Mouse (Mus musculus) lung, embryonic 14.5 days (tissue): ENCODE measurements at regions not wholly inside any gene's neighbourhood (a gene's known extent, or its start where the extent isn't known, plus 50 kb on each side); places are given as distances from the start of the nearest gene placed in this dataset.

Experiments used
- ATAC-seq: fragments of 200-750 bp; cut with Nextera tagmentation; 2 replicates; pipeline ENCODE4 v1.8.0; 2017; ENCODE audit warnings: mild to moderate bottlenecking, moderate TSS enrichment, moderate library complexity; ENCODE audit not compliant: insufficient read depth
- DNase-seq: peaks from one replicate; pipeline ENCODE4 v3.0.0-alpha.2; 2015
- H3K27ac ChIP-seq: fragments of 300-500 bp; sonication (generic); 2 replicates; pipeline ENCODE4 v1.5.1; 2014; ENCODE audit warnings: low read depth, mild to moderate bottlenecking, moderate library complexity
- H3K27me3 ChIP-seq: fragments of 300-500 bp; sonication (generic); 2 replicates; pipeline ENCODE4 v1.6.1; 2014; ENCODE audit warnings: low read length, control low read depth; ENCODE audit not compliant: insufficient read depth
- H3K36me3 ChIP-seq: fragments of 300-500 bp; sonication (generic); 2 replicates; pipeline ENCODE4 v1.6.1; 2014; ENCODE audit warnings: control low read depth; ENCODE audit not compliant: insufficient read depth
- H3K4me1 ChIP-seq: fragments of 300-500 bp; sonication (generic); 2 replicates; pipeline ENCODE4 v1.6.1; 2014; ENCODE audit warnings: antibody characterized with exemption, control low read depth; ENCODE audit not compliant: insufficient read depth
- H3K4me2 ChIP-seq: fragments of 300-500 bp; sonication (generic); 2 replicates; pipeline ENCODE4 v1.6.1; 2014; ENCODE audit warnings: mild to moderate bottlenecking
- H3K4me3 ChIP-seq: fragments of 300-500 bp; sonication (generic); 2 replicates; pipeline ENCODE4 v1.5.1; 2014; ENCODE audit warnings: low read depth, low read length
- H3K9ac ChIP-seq: fragments of 300-500 bp; sonication (generic); 2 replicates; pipeline ENCODE4 v1.6.1; 2014
- H3K9me3 ChIP-seq: fragments of 300-500 bp; sonication (generic); 2 replicates; pipeline ENCODE4 v1.6.1; 2016; ENCODE audit warnings: low read depth, low read length, control low read depth
- CTCF ChIP-seq: IDR thresholded peaks from 2 replicates; pipeline ENCODE4 v1.5.1; 2016; ENCODE audit warnings: antibody characterized with exemption, low read depth
- WGBS: fragments of 180-500 bp; shearing (Covaris S2); extraction: QIAGEN DNeasy Blood & Tissue Kit; methylation state at CpG from one replicate; pipeline ENCODE4 v1.1.7; 2014; 5-methylcytosine and 5-hydroxymethylcytosine counted together

- Histone ChIP-seq H3K4me3 (no peak overlapping the region), H3K36me3 (no peaks in the 10 kb centered on the region), H3K9me3 (no peaks in the 10 kb centered on the region), H3K27me3 (no peaks in the 10 kb centered on the region), H3K4me1 (no peaks in the 10 kb centered on the region; the same call in 1 of the 2 replicates), H3K4me2 (no peak overlapping the region), H3K27ac (no peak overlapping the region), H3K9ac (no peak overlapping the region)
- DNase-seq, result no peak
- no peak for TF ChIP-seq CTCF
- 27% methylated on average over 8 of the region's 8 CpGs for WGBS
- ATAC-seq, result no peak
These were observed 61.9 kb downstream of the Cpn2 start for GRCm38 (mm10) chr16:30205314-30205815.

GRCm38 (mm10) chr16:30205816-30206356 lies 61.4 kb downstream of the Cpn2 start:
- no peak for TF ChIP-seq CTCF

More at GRCm38 (mm10) chr16:30205816-30206356, 61.4 kb downstream of the Cpn2 start:
- no peak for ATAC-seq
- H3K36me3 ChIP-seq, result no peaks in the 10 kb centered on the region
- H3K27ac ChIP-seq, result no peak overlapping the region
- H3K9ac ChIP-seq, result no peak overlapping the region
- no peaks in the 10 kb centered on the region for H3K9me3 ChIP-seq
- 34% methylated on average over 15 of the region's 15 CpGs for WGBS
- no peaks in the 10 kb centered on the region for H3K27me3 ChIP-seq
- H3K4me2 ChIP-seq, result no peak overlapping the region
- H3K4me3 ChIP-seq, result no peak overlapping the region
- H3K4me1 ChIP-seq, result no peaks in the 10 kb centered on the region
- no peak for DNase-seq
